Mouse (Mus musculus) cortical plate, adult 2 months (tissue): Measurements from ENCODE around the gene Dnajc12.

Experiments used
- CTCF ChIP-seq: fragments of 200-500 bp; IDR thresholded peaks from 2 replicates; pipeline ENCODE4 v1.5.1; 2011; ENCODE audit warnings: mild to moderate bottlenecking, control low read depth, low read length; ENCODE audit not compliant: insufficient read depth; ENCODE audit errors: extremely low read depth
- POLR2A ChIP-seq: fragments of 200-500 bp; IDR thresholded peaks from 2 replicates; pipeline ENCODE4 v1.6.1; 2011; ENCODE audit warnings: mild to moderate bottlenecking, low read length, control low read depth; ENCODE audit not compliant: insufficient read depth; ENCODE audit errors: extremely low read depth

GRCm38 (mm10) chr10:63365918-63366455 lies 16.3 kb upstream of the Dnajc12 start:
- TF ChIP-seq POLR2A (no peak), CTCF (no peak)
